Mouse (Mus musculus) urinary bladder, postnatal 14 days (tissue): ENCODE data around the gene Fars2.
A peak's percentile ranks its signal among the peaks of the same experiment; 100 is the strongest.
"Not testable (repeated sequence)": the region's sequence is repeated elsewhere in the genome, so short reads cannot be mapped to it uniquely, and the experiment has no call there.

Experiments used
- DNase-seq: peaks from one replicate; pipeline ENCODE4 v3.0.0; 2021; ENCODE audit warnings: low spot score

The Fars2 gene

GRCm38 (mm10) chr13:36295848-36296247 is 178.6 kb downstream of the Fars2 start:
- DNase-seq: peak; percentile 46

- DNase-seq: peak; percentile 37
These were observed 179.4 kb downstream of the Fars2 start for GRCm38 (mm10) chr13:36296574-36296973.

- DNase-seq: no peak
These were observed 181.0 kb downstream of the Fars2 start for GRCm38 (mm10) chr13:36297950-36298781.

- DNase-seq: no peak
These were observed 181.5 kb downstream of the Fars2 start for GRCm38 (mm10) chr13:36298782-36299031.

GRCm38 (mm10) chr13:36302770-36303169 is 185.6 kb downstream of the Fars2 start:
- no peak for DNase-seq

GRCm38 (mm10) chr13:36305306-36305705 is 188.1 kb downstream of the Fars2 start:
- DNase-seq: no peak

GRCm38 (mm10) chr13:36307386-36307785 is 190.2 kb downstream of the Fars2 start:
- no peak for DNase-seq

- DNase-seq: no peak
These were observed 191.9 kb downstream of the Fars2 start for GRCm38 (mm10) chr13:36309160-36309559.

GRCm38 (mm10) chr13:36314218-36314617 is 197.0 kb downstream of the Fars2 start:
- DNase-seq: no peak

GRCm38 (mm10) chr13:36314860-36315800 is 197.9 kb downstream of the Fars2 start:
- DNase-seq: no peak

- no peak for DNase-seq
These were observed 200.6 kb downstream of the Fars2 start for GRCm38 (mm10) chr13:36317824-36318223.

- no peak for DNase-seq
These were observed 207.4 kb downstream of the Fars2 start for GRCm38 (mm10) chr13:36324624-36325023.

GRCm38 (mm10) chr13:36326539-36326938 is 209.3 kb downstream of the Fars2 start:
- DNase-seq: no peak

- no peak for DNase-seq
These were observed 212.7 kb downstream of the Fars2 start for GRCm38 (mm10) chr13:36329871-36330270.

GRCm38 (mm10) chr13:36330542-36330941 is 213.3 kb downstream of the Fars2 start:
- DNase-seq: no peak

- DNase-seq: no peak
These were observed 217.5 kb downstream of the Fars2 start for GRCm38 (mm10) chr13:36334748-36335147.

GRCm38 (mm10) chr13:36351529-36351928 is 234.3 kb downstream of the Fars2 start:
- no peak for DNase-seq

- DNase-seq: no peak
These were observed 240.3 kb downstream of the Fars2 start for GRCm38 (mm10) chr13:36357469-36357868.

- no peak for DNase-seq
These were observed 244.2 kb downstream of the Fars2 start for GRCm38 (mm10) chr13:36361419-36361818.

GRCm38 (mm10) chr13:36365719-36366118 is 248.5 kb downstream of the Fars2 start:
- DNase-seq: not testable (repeated sequence)

- DNase-seq: no peak
These were observed 249.1 kb downstream of the Fars2 start for GRCm38 (mm10) chr13:36366304-36366703.

GRCm38 (mm10) chr13:36367712-36368491 is 250.7 kb downstream of the Fars2 start:
- no peak for DNase-seq
